Mouse (Mus musculus) liver (tissue): ENCODE results near the gene Nfatc2.
A peak's percentile ranks its signal among the peaks of the same experiment; 100 is the strongest.

Source experiments
- DNase-seq: peaks from one replicate; pipeline ENCODE4 v3.0.0-alpha.2; 2020; ENCODE audit warnings: mixed read lengths

Gene Nfatc2

DNA sequence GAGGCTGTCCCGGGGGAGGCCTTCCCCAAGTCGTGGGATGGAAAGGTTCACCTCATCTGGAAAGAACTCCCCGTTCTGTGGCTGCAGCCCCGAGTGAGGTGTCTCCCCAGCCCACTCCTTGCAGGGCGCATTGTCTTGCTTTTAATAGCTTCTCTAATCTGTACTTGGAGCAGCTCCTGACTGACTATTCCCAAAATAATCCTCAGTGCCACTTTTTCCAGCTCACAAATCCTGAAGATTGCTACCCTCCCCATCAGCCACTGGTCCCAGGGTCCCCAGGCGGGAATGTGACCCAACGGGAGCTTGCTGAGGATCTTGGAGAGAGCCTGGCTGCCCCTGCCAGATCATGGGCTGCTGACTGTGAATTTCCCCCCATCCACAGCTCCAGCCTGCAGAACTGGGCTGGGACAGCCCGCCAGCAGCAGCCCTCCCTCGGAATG lies 6.7 kb upstream of the Nfatc2 start:
- DNase-seq: no peak

- peak; percentile 47 for DNase-seq
Measured at GRCm38 (mm10) chr2:168604655-168605070, 3.2 kb upstream of the Nfatc2 start.

GRCm38 (mm10) chr2:168602387-168602741 lies 907 bp upstream of the Nfatc2 start:
- no peak for DNase-seq

DNA sequence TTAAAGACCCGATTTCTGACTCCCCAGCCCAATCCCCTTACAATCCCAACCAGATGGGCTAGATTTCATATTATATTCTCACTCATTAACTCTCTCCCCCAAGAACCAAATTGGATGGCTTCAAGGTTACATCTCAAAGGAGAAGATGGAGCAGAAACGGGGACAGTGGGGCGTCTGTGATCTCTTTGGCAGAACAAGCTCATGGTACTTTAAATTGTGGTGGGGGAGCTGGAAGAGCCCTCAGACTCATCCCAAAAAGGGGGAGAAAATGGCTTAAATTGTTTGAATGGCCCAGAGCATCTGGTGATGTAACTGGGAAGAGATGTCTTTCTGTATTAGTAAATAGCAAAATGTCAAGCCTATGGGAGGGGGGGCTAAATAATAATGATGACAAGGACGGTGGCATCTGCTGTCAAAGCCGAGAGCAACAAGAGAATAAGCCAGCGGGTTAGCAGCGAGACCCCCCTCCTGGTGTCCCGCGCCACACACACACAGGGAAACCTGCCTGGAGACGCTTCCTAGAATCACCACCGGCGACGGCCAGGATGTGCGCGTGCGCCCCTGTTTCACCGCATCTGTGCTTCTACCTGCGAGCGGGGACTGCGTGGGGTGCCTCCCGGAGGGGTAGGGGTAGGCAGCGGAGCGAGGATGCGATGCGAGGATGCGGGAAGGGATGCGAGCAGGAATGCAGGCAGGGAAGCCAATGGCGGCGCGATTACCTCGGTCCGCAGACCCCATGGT lies 537 bp downstream of the Nfatc2 start:
- DNase-seq: no peak

DNA sequence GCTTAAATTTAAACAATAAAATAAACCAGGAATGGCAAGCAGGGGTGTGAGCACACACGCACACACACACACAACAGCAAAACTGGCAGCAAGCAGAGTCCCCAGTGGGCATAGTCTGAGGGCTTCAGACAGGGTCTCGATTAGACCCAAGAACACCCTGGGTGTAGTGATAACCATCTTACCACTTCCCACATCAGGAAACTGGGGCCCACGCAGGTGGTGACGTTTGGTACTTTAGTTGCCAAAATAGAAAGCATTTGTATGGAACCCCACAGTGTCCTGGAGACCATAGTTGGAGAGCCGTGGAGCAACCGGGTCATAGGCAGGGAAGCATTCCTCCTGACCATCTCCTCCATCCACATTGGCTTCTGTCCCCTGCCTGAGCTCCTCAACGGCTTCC lies 5.8 kb downstream of the Nfatc2 start:
- no peak for DNase-seq

- no peak for DNase-seq
Measured at GRCm38 (mm10) chr2:168593676-168594075, 7.8 kb downstream of the Nfatc2 start.

GRCm38 (mm10) chr2:168593004-168593403 lies 8.5 kb downstream of the Nfatc2 start:
- no peak for DNase-seq

GRCm38 (mm10) chr2:168591076-168591475 lies 10.4 kb downstream of the Nfatc2 start:
- DNase-seq: peak; percentile 28

GRCm38 (mm10) chr2:168590556-168590955 lies 10.9 kb downstream of the Nfatc2 start:
- no peak for DNase-seq

GRCm38 (mm10) chr2:168590168-168590551 lies 11.3 kb downstream of the Nfatc2 start:
- DNase-seq: peak; percentile 66

DNA sequence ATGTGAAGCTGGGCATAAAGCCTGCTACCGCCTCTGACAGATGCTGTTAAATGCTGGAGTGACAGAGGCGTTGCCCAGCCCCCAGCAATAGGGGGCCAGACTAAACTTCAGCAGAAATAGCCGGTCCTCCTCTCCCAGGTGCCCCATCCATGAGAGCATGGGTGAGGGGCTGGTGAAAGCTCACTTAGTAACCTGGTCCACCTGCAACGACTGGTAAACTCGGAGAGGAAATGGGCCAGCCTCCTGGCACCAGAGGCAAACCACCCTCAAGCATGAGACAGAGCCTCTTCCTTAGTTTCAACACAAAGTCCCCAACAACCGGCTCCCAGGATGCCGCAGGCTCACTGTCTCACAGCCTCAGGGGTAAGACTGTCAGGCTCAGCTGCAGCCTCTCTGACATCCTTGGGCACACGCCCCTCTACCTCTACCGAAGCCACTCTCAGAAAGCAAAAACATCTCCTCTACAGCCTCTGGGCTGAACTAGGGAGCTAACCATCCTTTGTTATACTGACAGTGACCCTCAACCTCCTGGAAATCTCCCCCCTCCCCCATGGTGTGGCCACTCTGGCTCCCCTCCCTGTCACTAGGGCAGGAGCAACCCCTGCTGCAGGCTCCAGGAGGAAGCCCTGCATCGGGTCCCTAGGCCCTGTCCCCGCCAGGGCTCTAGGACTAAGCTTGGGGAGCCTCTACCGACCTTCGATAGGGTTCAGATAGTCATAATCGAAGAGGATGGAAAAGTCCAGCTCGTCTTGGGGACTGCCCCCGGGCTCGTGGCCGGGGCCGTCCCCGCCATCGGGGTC lies 11.9 kb downstream of the Nfatc2 start:
- DNase-seq: no peak

DNA sequence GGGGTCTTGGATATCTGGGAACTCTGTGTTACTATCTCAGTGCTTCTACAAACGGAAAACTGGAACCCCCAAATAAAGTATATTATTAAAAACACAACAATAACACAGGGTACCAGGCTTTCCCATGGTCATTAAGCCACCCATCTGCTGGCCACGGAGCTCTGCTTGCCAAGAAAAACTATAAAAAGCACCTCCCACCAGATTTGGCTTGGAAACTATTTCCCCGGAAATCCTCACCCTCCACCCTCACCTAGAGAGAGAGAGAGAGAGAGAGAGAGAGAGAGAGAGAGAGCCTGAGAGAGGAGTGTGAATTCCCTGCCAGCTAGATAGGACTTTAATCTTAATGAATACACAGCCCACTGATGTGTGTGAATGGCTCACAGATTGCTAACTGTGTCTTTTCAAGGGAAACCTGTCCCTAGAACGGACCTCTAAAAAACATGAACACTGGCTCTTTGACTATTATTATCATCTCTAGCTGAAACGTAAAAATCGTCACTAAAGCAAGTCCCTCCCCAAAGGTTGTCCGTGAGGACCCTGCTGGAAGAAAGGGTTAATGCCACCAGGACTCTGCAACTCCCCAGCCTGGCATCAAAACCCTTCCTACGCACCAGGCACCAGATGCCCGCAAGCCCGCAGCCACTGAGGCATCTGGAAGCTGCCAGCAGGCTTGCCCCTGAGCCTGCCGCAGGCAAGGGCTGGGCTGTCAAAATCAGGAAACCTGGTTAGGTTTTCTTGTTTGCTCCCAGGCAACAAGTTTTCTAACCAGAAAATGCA lies 12.7 kb downstream of the Nfatc2 start:
- no peak for DNase-seq

- no peak for DNase-seq
Measured at GRCm38 (mm10) chr2:168587159-168587558, 14.3 kb downstream of the Nfatc2 start.

GRCm38 (mm10) chr2:168586512-168586911 lies 14.9 kb downstream of the Nfatc2 start:
- no peak for DNase-seq

DNA sequence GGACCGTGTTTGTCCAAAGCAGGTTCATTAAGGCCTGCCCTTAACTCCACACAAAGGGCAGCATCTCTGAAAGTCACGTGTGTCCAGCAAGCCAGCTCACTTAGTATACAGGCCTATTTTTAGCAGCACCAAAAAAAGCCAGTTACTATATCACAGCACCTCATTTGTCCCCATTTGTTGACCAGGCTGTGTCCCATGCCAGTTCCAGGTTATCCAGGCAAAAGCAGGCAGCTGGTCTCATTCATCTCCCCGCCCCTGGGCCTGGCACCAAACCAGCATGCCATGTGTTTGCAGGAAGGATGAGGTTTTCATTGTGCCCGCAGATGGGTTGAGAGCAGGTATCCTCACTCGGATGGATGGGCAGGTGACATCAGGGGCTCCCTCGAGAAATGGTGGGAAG lies 16.6 kb downstream of the Nfatc2 start:
- no peak for DNase-seq

DNA sequence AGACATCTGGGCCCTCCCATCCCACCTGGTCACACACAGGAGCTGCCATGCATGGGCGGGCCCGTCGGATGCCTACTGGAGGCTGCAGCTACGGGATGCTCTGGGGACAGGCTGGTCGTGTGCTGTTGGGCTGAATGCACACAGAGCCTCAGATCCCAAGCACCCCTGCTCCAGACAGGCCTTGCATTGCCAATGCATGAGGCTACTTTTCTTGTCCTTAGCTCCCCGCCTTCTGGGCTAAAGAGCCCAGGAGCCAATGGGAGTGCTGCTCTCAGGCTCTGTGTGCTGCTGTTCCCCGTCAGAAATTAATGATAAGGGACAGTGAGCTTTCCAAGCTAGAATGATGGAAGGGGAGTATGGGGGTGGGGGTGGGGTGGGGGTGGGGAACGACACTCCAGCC lies 17.0 kb downstream of the Nfatc2 start:
- no peak for DNase-seq

- no peak for DNase-seq
Measured at GRCm38 (mm10) chr2:168583084-168583483, 18.4 kb downstream of the Nfatc2 start.

- no peak for DNase-seq
Measured at GRCm38 (mm10) chr2:168581207-168581854, 20.1 kb downstream of the Nfatc2 start.

DNA sequence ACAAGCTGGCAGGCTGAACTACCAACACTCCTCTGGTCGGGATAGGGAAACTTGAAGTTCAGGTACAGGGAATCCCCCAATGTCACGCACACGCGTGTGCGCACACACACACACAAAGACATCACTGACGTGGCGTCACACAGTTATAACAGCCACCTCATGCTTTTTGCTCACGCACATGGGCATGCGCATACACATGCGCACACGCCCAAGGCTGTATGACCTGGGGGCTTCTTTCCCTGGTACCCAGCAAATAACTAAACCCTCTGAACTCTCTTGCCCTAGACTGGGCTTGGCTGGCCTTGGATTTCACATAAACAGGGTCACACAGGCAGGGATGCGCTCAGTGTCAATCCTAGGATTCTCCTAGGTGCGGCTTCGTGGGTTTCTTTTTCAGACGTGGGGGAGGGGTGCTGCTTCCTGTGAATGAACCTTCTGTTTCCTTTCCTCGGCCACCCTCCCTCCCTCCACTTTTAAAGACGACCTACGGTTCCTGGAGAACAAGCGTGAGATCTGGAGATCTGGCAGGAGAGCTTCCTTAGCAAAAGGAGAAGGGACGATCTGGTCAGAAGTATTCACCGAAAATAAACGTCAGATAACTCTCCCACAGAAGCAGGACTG lies 21.1 kb downstream of the Nfatc2 start:
- DNase-seq: no peak

DNA sequence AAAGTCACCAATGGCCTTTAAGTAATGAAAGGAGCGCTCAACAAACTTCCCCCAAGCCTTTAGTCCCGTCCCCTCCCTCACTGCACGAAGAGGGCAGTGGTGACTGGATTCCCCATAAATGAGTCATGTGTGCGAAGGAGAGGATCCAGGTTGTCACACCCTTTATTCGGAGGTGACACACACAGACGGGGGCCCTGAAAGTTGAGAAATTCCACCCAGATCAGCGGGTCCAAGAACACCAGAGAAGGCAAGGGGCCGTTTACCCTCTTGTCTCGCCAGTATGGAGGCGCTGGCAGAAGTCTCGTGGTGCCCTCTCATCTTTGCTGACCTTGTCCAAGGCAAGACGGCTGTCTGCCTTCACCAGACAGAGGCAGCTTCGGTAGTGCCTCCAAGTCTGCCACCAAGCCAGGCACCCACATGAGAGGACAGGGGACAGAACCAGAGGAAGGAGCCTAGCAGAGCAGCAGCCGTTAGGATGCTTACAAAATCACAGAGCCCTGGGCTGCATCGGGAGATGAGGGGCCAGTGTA lies 21.8 kb downstream of the Nfatc2 start:
- DNase-seq: no peak

GRCm38 (mm10) chr2:168579109-168579508 lies 22.3 kb downstream of the Nfatc2 start:
- DNase-seq: no peak

DNA sequence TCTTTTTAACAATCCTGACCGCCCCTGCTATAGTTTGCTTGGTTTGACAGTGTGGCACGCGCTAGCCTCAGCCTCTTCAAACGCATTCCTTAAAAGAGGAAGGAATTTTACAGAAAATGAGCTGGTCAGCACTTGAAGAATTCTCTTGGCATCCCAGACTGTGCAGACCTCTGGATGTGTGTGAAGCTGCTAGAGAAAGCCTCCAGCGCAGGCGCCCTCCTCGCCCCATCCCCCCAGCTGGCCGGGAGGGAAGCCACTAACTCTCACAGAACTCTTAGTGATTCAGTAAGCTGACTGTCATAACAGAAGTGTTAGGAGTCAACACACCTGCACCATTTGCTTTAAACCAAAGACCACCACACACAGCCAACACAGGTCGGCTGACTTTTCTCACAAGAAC lies 23.3 kb downstream of the Nfatc2 start:
- DNase-seq: no peak
